Mouse (Mus musculus) myocyte (in vitro differentiated cells): ENCODE data around the gene Taf5l.
A peak's percentile ranks its signal among the peaks of the same experiment; 100 is the strongest.

Experiments
- CEBPB ChIP-seq: IDR thresholded peaks from 2 replicates; pipeline ENCODE4 v1.6.1; 2011; ENCODE audit warnings: mild to moderate bottlenecking, moderate library complexity; ENCODE audit not compliant: poor library complexity, insufficient read depth, severe bottlenecking
- E2F4 ChIP-seq: IDR thresholded peaks from one replicate; pipeline ENCODE4 v1.6.1; 2011; ENCODE audit warnings: mild to moderate bottlenecking, control low read depth, moderate library complexity; ENCODE audit not compliant: insufficient read depth
- MYOD1 ChIP-seq, 3 experiments: IDR thresholded peaks; one replicate each; pipeline ENCODE4 v1.6.1; 2011; ENCODE audit warnings: control low read depth in 2 of 3, low read depth in 2 of 3, mild to moderate bottlenecking in 2 of 3, moderate library complexity in 1 of 3; ENCODE audit not compliant: insufficient read length in 2 of 3, control insufficient read depth in 1 of 3
- MYOG ChIP-seq, 3 experiments: IDR thresholded peaks; one replicate each; pipeline ENCODE4 v1.6.1; 2011; ENCODE audit warnings: control low read depth in 2 of 3, low read depth in 2 of 3, mild to moderate bottlenecking in 2 of 3; ENCODE audit not compliant: insufficient read length in 2 of 3, control insufficient read depth in 1 of 3, insufficient read depth in 1 of 3
- POLR2A ChIP-seq: IDR thresholded peaks from one replicate; pipeline ENCODE4 v1.6.1; 2011; ENCODE audit warnings: low read depth, mild to moderate bottlenecking, control low read depth, moderate library complexity; ENCODE audit not compliant: insufficient read length
- POLR2AphosphoS2 ChIP-seq: IDR thresholded peaks from one replicate; pipeline ENCODE4 v1.6.1; 2011; ENCODE audit warnings: low read depth, control low read depth; ENCODE audit not compliant: insufficient read length
- REST ChIP-seq: IDR thresholded peaks from one replicate; pipeline ENCODE4 v1.6.1; 2011; ENCODE audit warnings: mild to moderate bottlenecking, control low read depth, moderate library complexity; ENCODE audit not compliant: insufficient read depth, insufficient read length
- TCF3 ChIP-seq: IDR thresholded peaks from one replicate; pipeline ENCODE4 v1.6.1; 2011; ENCODE audit warnings: low read depth, control low read depth; ENCODE audit not compliant: insufficient read length
- USF1 ChIP-seq: IDR thresholded peaks from one replicate; pipeline ENCODE4 v1.6.1; 2011; ENCODE audit warnings: low read depth, mild to moderate bottlenecking, control low read depth, moderate library complexity

DNA sequence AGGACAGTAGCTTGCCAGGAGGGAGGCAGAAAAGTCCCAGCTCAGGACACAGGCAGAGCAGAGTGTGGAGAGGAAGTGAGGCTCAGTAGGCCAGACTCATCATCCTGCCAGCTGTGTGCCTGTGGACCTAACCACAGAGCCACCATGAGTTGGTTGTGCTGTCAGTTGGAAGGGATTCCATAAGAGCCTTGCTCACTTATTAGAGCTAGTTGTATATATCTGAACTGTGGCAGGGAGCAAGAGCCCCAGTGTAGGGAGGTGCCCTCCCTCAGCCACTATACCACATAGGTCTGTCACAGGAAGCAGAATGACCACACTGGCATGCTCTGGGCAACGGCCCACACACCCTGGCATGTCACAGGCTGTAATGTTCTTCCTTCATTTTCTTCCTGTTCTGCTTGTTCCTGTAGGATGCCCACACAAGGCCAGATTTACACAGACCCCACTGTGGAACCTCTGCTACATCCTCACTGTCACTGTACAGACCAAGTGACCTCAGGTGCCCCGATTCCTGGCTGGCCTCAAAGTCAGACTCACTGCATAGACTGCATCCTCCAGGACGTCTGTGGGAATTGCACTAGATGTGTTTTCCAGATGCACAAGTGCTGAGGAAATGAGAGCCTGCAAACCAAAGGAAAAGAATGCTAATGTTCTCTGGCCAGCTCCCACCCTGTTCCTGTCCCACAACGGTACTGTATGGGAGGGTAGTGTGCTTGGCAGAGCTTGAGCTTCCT is 45.3 kb upstream of the Taf5l start:
- no peak for TF ChIP-seq MYOG (IDR thresholded peaks at IDR 0.05; ENCODE audit: control insufficient read depth in 1 of 3, insufficient read depth in 1 of 3, insufficient read length in 2 of 3, low read depth in 2 of 3)
- no peak for TF ChIP-seq USF1
- TF ChIP-seq CEBPB = no peak
- TF ChIP-seq TCF3 = no peak
- TF ChIP-seq POLR2A = no peak
- TF ChIP-seq POLR2AphosphoS2 = no peak
- peak in 2 of 3 experiments; percentile 6 to 25 for TF ChIP-seq MYOD1 (IDR thresholded peaks at IDR 0.05; ENCODE audit: control insufficient read depth in 1 of 3, insufficient read length in 2 of 3, low read depth in 2 of 3)
- no peak for TF ChIP-seq REST
- no peak for TF ChIP-seq E2F4
